Mouse (Mus musculus) stomach, postnatal 0 days (tissue): Measurements from ENCODE around the gene Ctnnb1.

ENCODE experiments used
- CTCF ChIP-seq: IDR thresholded peaks from 2 replicates; pipeline ENCODE4 v1.5.1; 2016; ENCODE audit warnings: antibody characterized with exemption, low read depth, mild to moderate bottlenecking, moderate library complexity
- EP300 ChIP-seq: optimal IDR thresholded peaks from 2 replicates; pipeline ENCODE3; 2016; ENCODE audit warnings: antibody characterized with exemption

DNA sequence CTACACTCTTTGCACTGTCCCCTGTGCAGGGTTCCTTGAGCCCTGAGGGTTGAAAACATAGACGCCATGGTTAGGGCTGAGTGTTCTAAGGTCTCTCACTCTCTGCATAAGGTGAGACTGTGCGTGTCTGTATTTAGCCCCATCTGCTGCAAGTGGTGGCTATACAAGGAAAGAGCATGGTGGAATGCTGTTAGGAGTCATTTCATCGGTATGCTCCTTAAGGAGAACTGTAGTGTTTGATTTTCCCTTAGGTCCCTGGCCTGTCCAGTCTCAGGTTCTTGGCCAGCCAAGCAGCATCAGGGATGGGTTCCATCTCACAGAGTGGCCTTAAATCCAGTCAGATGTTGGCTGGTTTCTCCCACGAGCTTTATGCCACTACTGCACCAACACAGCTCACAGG is 14.6 kb upstream of the Ctnnb1 start:
- TF ChIP-seq EP300 = no peak
- TF ChIP-seq CTCF = no peak
